Mouse (Mus musculus): Measurements from ENCODE around the gene Hmgxb4. TPM values are rescaled to one million over a fixed set of nuclear protein-coding genes. Genes with fewer than 3 reads are reported as not detected.

Gene Hmgxb4
- polyA plus RNA-seq, 1 experiment = 35.5 TPM

DNA sequence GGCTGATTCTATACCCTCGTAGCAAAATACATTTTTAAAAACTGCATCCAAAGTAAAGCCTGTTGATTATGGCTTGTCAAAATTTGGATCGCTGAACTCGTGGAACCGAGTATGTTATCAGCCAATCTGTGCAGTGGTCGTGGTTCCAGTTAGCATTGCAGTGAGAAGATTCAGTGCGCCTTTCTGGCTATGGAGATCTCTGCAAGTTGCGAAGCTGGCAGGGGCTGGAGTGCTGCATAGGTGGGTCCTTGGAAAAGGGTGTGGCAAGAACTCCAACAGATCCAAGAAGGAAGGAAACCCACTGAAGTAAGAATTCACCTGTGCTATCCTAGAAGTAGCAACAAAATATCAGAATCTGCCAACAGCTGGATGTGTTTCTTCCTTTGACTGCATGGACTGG lies 1.4 kb downstream of the Hmgxb4 start:
- 4% methylated on average over 7 of the region's 7 CpGs for WGBS
- Histone ChIP-seq H3K4me1 (ENCODE audit: control insufficient read depth, insufficient read depth, low read length) (peaks cover 4% of the 10 kb centered on the region; the same call in 1 of the 2 replicates), H3K27ac (ENCODE audit: insufficient read depth, low read length) (no peak overlapping the region), H3K4me3 (replicated peaks; ENCODE audit: insufficient read depth, low read depth, low read length) (peak overlapping the region; percentile 40), H3K27me3 (ENCODE audit: control insufficient read depth, insufficient read depth, low read length) (no peaks in the 10 kb centered on the region)
- TF ChIP-seq CTCF (IDR thresholded peaks at IDR 0.05; ENCODE audit: borderline replicate concordance, insufficient read depth, low read depth, low read length) (no peak), POLR2A (IDR thresholded peaks at IDR 0.05; ENCODE audit: borderline replicate concordance, insufficient read depth, low read length) (no peak)
- peak in 1 of 2 experiments; percentile 10 for DNase-seq

GRCm38 (mm10) chr8:75000431-75000830 lies 7.3 kb downstream of the Hmgxb4 start:
- Histone ChIP-seq H3K27ac (ENCODE audit: insufficient read depth, low read length) (no peak overlapping the region), H3K4me3 (replicated peaks; ENCODE audit: insufficient read depth, low read depth, low read length) (no peak overlapping the region), H3K4me1 (ENCODE audit: control insufficient read depth, insufficient read depth, low read length) (no peaks in the 10 kb centered on the region), H3K27me3 (ENCODE audit: control insufficient read depth, insufficient read depth, low read length) (no peaks in the 10 kb centered on the region)
- DNase-seq = no peak
- WGBS = 96% methylated on average over 3 of the region's 3 CpGs
- TF ChIP-seq POLR2A (IDR thresholded peaks at IDR 0.05; ENCODE audit: borderline replicate concordance, insufficient read depth, low read length) (no peak), CTCF (IDR thresholded peaks at IDR 0.05; ENCODE audit: borderline replicate concordance, insufficient read depth, low read depth, low read length) (no peak)

- H3K27me3 ChIP-seq (ENCODE audit: control insufficient read depth, insufficient read depth, low read length) = no peaks in the 10 kb centered on the region
Measured at GRCm38 (mm10) chr8:75008826-75009225, 15.7 kb downstream of the Hmgxb4 start.

GRCm38 (mm10) chr8:75013557-75013956 lies 20.4 kb downstream of the Hmgxb4 start:
- no peak for DNase-seq
- H3K4me3 ChIP-seq (replicated peaks; ENCODE audit: insufficient read depth, low read depth, low read length) = no peak overlapping the region
- H3K27ac ChIP-seq (ENCODE audit: insufficient read depth, low read length) = no peak overlapping the region
- WGBS = 55% methylated on average over 2 of the region's 2 CpGs
- no peak for TF ChIP-seq POLR2A (IDR thresholded peaks at IDR 0.05; ENCODE audit: borderline replicate concordance, insufficient read depth, low read length)
- no peak for TF ChIP-seq CTCF (IDR thresholded peaks at IDR 0.05; ENCODE audit: borderline replicate concordance, insufficient read depth, low read depth, low read length)
- no peaks in the 10 kb centered on the region for H3K4me1 ChIP-seq (ENCODE audit: control insufficient read depth, insufficient read depth, low read length)
- H3K27me3 ChIP-seq (ENCODE audit: control insufficient read depth, insufficient read depth, low read length) = no peaks in the 10 kb centered on the region

More at GRCm38 (mm10) chr8:75008826-75009225, 15.7 kb downstream of the Hmgxb4 start:
- TF ChIP-seq POLR2A (IDR thresholded peaks at IDR 0.05; ENCODE audit: borderline replicate concordance, insufficient read depth, low read length) = no peak
- TF ChIP-seq CTCF (IDR thresholded peaks at IDR 0.05; ENCODE audit: borderline replicate concordance, insufficient read depth, low read depth, low read length) = no peak
- no peak for DNase-seq
- Histone ChIP-seq H3K27ac (ENCODE audit: insufficient read depth, low read length) (no peak overlapping the region), H3K4me3 (replicated peaks; ENCODE audit: insufficient read depth, low read depth, low read length) (no peak overlapping the region), H3K4me1 (ENCODE audit: control insufficient read depth, insufficient read depth, low read length) (no peaks in the 10 kb centered on the region)
- WGBS = 91% methylated on average over 2 of the region's 2 CpGs

DNA sequence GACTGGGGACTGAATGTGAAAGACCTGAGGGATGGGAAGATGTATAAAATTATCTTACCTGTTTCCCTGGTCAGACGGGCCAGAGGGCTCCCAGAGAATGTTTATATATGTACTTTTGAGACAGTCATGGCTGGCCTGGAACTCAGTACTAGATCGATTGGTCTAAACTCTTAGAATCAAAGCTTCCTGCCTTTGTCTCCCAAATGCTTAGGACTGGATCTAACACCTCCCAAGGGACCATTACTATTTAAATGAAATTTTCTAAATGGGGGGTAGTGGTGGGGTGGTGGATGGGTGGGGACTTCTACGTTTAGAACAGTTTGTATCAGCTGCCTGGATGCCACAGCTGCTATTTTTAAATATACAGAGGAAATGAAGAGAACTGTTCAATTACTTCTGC lies 20.8 kb downstream of the Hmgxb4 start:
- DNase-seq = no peak
- Histone ChIP-seq H3K4me3 (replicated peaks; ENCODE audit: insufficient read depth, low read depth, low read length) (no peak overlapping the region), H3K27ac (ENCODE audit: insufficient read depth, low read length) (no peak overlapping the region), H3K4me1 (ENCODE audit: control insufficient read depth, insufficient read depth, low read length) (no peaks in the 10 kb centered on the region), H3K27me3 (ENCODE audit: control insufficient read depth, insufficient read depth, low read length) (no peaks in the 10 kb centered on the region)
- 82% methylated on average over 3 of the region's 3 CpGs for WGBS
- no peak for TF ChIP-seq POLR2A (IDR thresholded peaks at IDR 0.05; ENCODE audit: borderline replicate concordance, insufficient read depth, low read length)

DNA sequence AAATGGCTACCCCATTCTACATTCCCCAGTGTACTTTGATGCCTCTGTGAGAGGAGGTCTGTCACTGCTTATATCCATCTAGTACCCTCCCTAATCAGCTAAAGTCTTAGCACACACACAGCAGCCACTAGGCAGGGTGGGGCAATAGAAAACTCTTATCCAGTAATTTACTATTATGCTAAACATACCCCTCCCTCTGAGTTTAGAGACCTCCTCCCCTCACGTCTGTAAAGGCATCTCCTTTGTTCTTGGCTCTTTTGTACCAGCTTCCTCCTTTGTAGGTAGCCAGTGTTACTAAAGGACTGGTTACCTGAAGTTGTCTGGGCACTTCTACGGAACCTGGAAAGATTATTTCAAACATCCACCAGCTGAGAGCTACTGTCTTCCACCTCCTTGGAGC lies 22.8 kb downstream of the Hmgxb4 start:
- WGBS = 65% methylated on average over 2 of the region's 2 CpGs
- no peaks in the 10 kb centered on the region for H3K4me1 ChIP-seq (ENCODE audit: control insufficient read depth, insufficient read depth, low read length)
- no peak overlapping the region for H3K4me3 ChIP-seq (replicated peaks; ENCODE audit: insufficient read depth, low read depth, low read length)

DNA sequence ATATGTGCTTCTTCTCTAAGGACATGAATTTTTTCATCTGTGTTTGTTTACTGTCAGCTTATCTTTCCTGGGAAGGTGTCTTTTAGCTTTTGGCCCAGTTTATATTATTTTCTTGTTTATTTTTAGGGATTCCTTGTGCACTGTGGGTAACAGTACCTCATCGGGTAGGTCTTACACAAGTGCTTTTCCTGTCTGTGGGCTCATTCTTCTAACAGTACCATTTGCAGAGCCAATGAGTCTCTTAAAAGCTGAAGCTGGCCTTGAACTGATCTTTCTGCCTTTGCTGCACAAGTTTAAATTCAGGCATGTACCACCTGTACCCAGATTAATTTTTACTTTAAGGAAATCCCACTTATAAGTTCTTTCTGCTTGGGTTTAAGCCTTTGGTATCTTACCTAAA lies 23.3 kb downstream of the Hmgxb4 start:
- TF ChIP-seq CTCF (IDR thresholded peaks at IDR 0.05; ENCODE audit: borderline replicate concordance, insufficient read depth, low read depth, low read length) (no peak), POLR2A (IDR thresholded peaks at IDR 0.05; ENCODE audit: borderline replicate concordance, insufficient read depth, low read length) (no peak)
- 91% methylated on average over 1 of the region's 1 CpGs for WGBS
- no peak for DNase-seq
- Histone ChIP-seq H3K4me3 (replicated peaks; ENCODE audit: insufficient read depth, low read depth, low read length) (no peak overlapping the region), H3K27ac (ENCODE audit: insufficient read depth, low read length) (no peak overlapping the region), H3K27me3 (ENCODE audit: control insufficient read depth, insufficient read depth, low read length) (no peaks in the 10 kb centered on the region), H3K4me1 (ENCODE audit: control insufficient read depth, insufficient read depth, low read length) (no peaks in the 10 kb centered on the region)

More for the DNA sequence above, 22.8 kb downstream of the Hmgxb4 start:
- DNase-seq = no peak
- no peak for TF ChIP-seq CTCF (IDR thresholded peaks at IDR 0.05; ENCODE audit: borderline replicate concordance, insufficient read depth, low read depth, low read length)
- TF ChIP-seq POLR2A (IDR thresholded peaks at IDR 0.05; ENCODE audit: borderline replicate concordance, insufficient read depth, low read length) = no peak
- H3K27ac ChIP-seq (ENCODE audit: insufficient read depth, low read length) = no peak overlapping the region
- H3K27me3 ChIP-seq (ENCODE audit: control insufficient read depth, insufficient read depth, low read length) = no peaks in the 10 kb centered on the region

DNA sequence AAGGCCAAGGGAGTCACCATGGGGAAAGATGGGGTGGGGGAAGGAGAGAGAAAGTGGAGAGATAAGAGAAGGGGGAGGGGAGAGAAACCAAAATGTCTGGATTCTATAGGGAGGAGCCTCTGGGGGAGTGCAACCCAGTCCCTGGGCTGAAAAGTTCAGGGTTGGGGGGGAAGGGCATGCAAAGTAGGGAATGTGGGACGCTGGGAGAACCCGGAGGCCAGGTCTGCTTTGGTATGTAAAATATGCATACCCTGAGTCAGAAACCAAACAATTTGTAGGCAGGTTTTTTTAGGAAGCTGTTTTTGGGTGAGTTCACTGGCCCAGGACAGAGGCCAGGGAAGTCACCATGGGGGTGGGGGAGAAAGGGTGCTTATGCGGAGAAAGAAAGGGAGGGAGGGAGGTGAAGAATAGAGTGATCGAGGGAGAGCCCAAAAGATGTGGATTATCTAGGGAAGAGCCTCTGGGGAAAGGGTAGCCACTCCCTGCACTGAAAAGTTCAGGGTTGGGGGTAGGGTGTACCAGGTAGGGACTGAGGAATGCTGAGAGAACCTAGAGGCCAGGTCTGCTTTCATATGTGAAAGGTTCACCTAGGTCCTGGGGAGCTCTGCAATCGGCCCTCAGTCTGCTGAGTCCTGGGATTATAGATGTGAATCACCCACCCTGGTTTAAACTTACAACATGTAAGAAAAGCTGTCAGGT lies 25.3 kb downstream of the Hmgxb4 start:
- Histone ChIP-seq H3K27me3 (ENCODE audit: control insufficient read depth, insufficient read depth, low read length) (no peaks in the 10 kb centered on the region), H3K4me1 (ENCODE audit: control insufficient read depth, insufficient read depth, low read length) (no peaks in the 10 kb centered on the region), H3K4me3 (replicated peaks; ENCODE audit: insufficient read depth, low read depth, low read length) (no peak overlapping the region), H3K27ac (ENCODE audit: insufficient read depth, low read length) (no peak overlapping the region)
- no peak for DNase-seq
- TF ChIP-seq CTCF (IDR thresholded peaks at IDR 0.05; ENCODE audit: borderline replicate concordance, insufficient read depth, low read depth, low read length) (no peak), POLR2A (IDR thresholded peaks at IDR 0.05; ENCODE audit: borderline replicate concordance, insufficient read depth, low read length) (no peak)
- 55% methylated on average over 5 of the region's 5 CpGs for WGBS

Data from cerebellum, adult 2 months (tissue).